Mouse (Mus musculus): ENCODE results near the gene Slc39a11. TPM values are rescaled to one million over a fixed set of nuclear protein-coding genes. Genes with fewer than 3 reads are reported as not detected.

Gene Slc39a11
- polyA plus RNA-seq, 1 experiment from 2014 or later: 17.8 TPM

- no peak for DNase-seq (ENCODE audit: low spot score, missing footprints)
- Histone ChIP-seq H3K27ac (ENCODE audit: low read depth, low read length) (no peak overlapping the region), H3K4me3 (ENCODE audit: low read depth, low read length) (no peak overlapping the region), H3K4me1 (ENCODE audit: control insufficient read depth, insufficient read depth, low read length) (peaks cover 4% of the 10 kb centered on the region), H3K9ac (ENCODE audit: low read length) (no peak overlapping the region), H3K36me3 (ENCODE audit: control insufficient read depth, insufficient read depth, low read length) (no peaks in the 10 kb centered on the region), H3K4me2 (no peak overlapping the region), H3K9me3 (ENCODE audit: control insufficient read depth, low read length) (no peaks in the 10 kb centered on the region), H3K27me3 (ENCODE audit: control insufficient read depth, insufficient read depth, low read length) (no peaks in the 10 kb centered on the region)
- ATAC-seq (ENCODE audit: low FRiP score): no peak
- WGBS: 78% methylated on average over 8 of the region's 8 CpGs
Measured at GRCm38 (mm10) chr11:113381550-113381949, 268.3 kb downstream of the Slc39a11 start.

GRCm38 (mm10) chr11:113378867-113379266 is 271.0 kb downstream of the Slc39a11 start:
- H3K9ac ChIP-seq (ENCODE audit: low read length): no peak overlapping the region
- no peaks in the 10 kb centered on the region for H3K36me3 ChIP-seq (ENCODE audit: control insufficient read depth, insufficient read depth, low read length)
- H3K4me3 ChIP-seq (ENCODE audit: low read depth, low read length): no peak overlapping the region
- DNase-seq (ENCODE audit: low spot score, missing footprints): no peak
- H3K4me2 ChIP-seq: no peak overlapping the region
- H3K27me3 ChIP-seq (ENCODE audit: control insufficient read depth, insufficient read depth, low read length): no peaks in the 10 kb centered on the region
- 90% methylated on average over 9 of the region's 9 CpGs for whole genome bisulfite sequencing
- no peak for ATAC-seq (ENCODE audit: low FRiP score)
- H3K9me3 ChIP-seq (ENCODE audit: control insufficient read depth, low read length): no peaks in the 10 kb centered on the region
- H3K4me1 ChIP-seq (ENCODE audit: control insufficient read depth, insufficient read depth, low read length): peaks cover 4% of the 10 kb centered on the region
- no peak overlapping the region for H3K27ac ChIP-seq (ENCODE audit: low read depth, low read length)

DNA sequence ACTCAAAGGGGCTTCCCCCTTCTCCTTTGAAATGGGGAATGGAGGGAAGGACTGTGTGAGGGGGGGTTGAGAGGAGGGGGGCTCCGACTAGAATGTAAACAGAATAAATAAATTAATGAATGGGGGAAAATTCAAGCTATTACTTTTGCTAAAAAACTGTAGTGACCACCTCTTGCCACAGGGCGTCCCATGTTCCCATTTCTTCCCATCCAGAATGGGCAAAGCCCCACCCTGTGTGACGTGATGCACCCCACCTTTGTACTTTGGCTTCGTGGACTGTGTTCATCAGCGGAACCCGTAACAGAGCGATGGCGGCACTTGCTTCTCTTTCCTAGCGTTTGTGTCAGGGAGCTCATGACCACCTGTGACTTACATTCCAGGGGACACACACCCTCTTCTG is 273.8 kb downstream of the Slc39a11 start:
- 83% methylated on average over 9 of the region's 9 CpGs for WGBS
- Histone ChIP-seq H3K4me1 (ENCODE audit: control insufficient read depth, insufficient read depth, low read length) (no peaks in the 10 kb centered on the region), H3K9ac (ENCODE audit: low read length) (no peak overlapping the region), H3K4me3 (ENCODE audit: low read depth, low read length) (no peak overlapping the region), H3K4me2 (no peak overlapping the region), H3K9me3 (ENCODE audit: control insufficient read depth, low read length) (no peaks in the 10 kb centered on the region), H3K27ac (ENCODE audit: low read depth, low read length) (no peak overlapping the region), H3K27me3 (ENCODE audit: control insufficient read depth, insufficient read depth, low read length) (no peaks in the 10 kb centered on the region), H3K36me3 (ENCODE audit: control insufficient read depth, insufficient read depth, low read length) (no peaks in the 10 kb centered on the region)
- DNase-seq (ENCODE audit: low spot score, missing footprints): no peak
- no peak for ATAC-seq (ENCODE audit: low FRiP score)

DNA sequence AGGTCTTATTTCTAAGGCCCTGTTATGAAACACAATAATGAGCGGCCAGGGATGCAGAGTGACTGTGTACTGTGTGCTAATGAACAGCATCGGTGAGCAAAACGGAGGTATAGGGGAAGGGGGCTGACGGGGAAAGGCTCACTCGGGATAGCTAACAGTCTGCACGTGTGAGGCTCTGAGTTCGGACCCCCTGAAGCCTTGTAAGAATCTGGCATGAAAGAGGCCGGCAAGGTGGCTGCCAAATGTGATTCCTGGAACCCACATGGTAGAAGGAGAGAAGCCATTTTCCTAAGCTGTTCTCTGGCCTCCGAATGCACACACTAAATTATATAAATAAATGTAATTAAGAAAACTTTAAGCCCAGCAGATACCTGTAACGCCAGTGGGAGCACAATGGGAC is 276.0 kb downstream of the Slc39a11 start:
- Histone ChIP-seq H3K4me1 (ENCODE audit: control insufficient read depth, insufficient read depth, low read length) (no peaks in the 10 kb centered on the region), H3K27ac (ENCODE audit: low read depth, low read length) (no peak overlapping the region), H3K4me3 (ENCODE audit: low read depth, low read length) (no peak overlapping the region), H3K27me3 (ENCODE audit: control insufficient read depth, insufficient read depth, low read length) (no peaks in the 10 kb centered on the region), H3K4me2 (no peak overlapping the region), H3K36me3 (ENCODE audit: control insufficient read depth, insufficient read depth, low read length) (no peaks in the 10 kb centered on the region), H3K9ac (ENCODE audit: low read length) (no peak overlapping the region), H3K9me3 (ENCODE audit: control insufficient read depth, low read length) (no peaks in the 10 kb centered on the region)
- 89% methylated on average over 10 of the region's 10 CpGs for WGBS
- no peak for DNase-seq (ENCODE audit: low spot score, missing footprints)
- ATAC-seq (ENCODE audit: low FRiP score): no peak

- Histone ChIP-seq H3K36me3 (ENCODE audit: control insufficient read depth, insufficient read depth, low read length) (no peaks in the 10 kb centered on the region), H3K4me2 (no peak overlapping the region), H3K4me1 (ENCODE audit: control insufficient read depth, insufficient read depth, low read length) (no peaks in the 10 kb centered on the region), H3K9ac (ENCODE audit: low read length) (no peak overlapping the region), H3K4me3 (ENCODE audit: low read depth, low read length) (no peak overlapping the region), H3K27me3 (ENCODE audit: control insufficient read depth, insufficient read depth, low read length) (no peaks in the 10 kb centered on the region), H3K27ac (ENCODE audit: low read depth, low read length) (no peak overlapping the region), H3K9me3 (ENCODE audit: control insufficient read depth, low read length) (no peaks in the 10 kb centered on the region)
- no peak for DNase-seq (ENCODE audit: low spot score, missing footprints)
- 95% methylated on average over 9 of the region's 9 CpGs for WGBS
- ATAC-seq (ENCODE audit: low FRiP score): no peak
Measured at GRCm38 (mm10) chr11:113373331-113373730, 276.5 kb downstream of the Slc39a11 start.

DNA sequence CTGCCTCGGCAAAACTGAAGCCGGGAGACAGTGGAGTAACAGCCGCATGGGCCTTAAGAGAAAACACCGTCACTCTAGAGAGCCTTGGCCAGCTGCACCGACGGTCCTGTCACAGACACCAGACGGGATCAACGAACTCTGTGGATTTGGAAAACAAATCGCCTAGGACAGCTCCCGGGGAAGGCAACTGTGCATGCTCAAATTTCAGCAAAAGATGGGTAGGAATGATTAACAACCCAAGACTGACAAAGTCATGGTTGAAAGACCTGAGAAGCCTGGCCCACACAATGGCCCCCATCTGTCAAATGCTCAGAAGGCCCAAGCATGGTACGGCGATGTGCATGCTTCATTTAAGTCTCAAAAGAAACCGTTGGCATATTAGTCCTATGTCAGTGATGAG is 281.8 kb downstream of the Slc39a11 start:
- no peak for ATAC-seq (ENCODE audit: low FRiP score)
- DNase-seq (ENCODE audit: low spot score, missing footprints): peak; percentile 84
- Histone ChIP-seq H3K9me3 (ENCODE audit: control insufficient read depth, low read length) (no peaks in the 10 kb centered on the region), H3K4me1 (ENCODE audit: control insufficient read depth, insufficient read depth, low read length) (peaks cover 9% of the 10 kb centered on the region), H3K27me3 (ENCODE audit: control insufficient read depth, insufficient read depth, low read length) (no peaks in the 10 kb centered on the region), H3K4me2 (no peak overlapping the region), H3K4me3 (ENCODE audit: low read depth, low read length) (no peak overlapping the region), H3K36me3 (ENCODE audit: control insufficient read depth, insufficient read depth, low read length) (no peaks in the 10 kb centered on the region), H3K27ac (ENCODE audit: low read depth, low read length) (peak overlapping the region; percentile 36; the same call in 1 of the 2 replicates), H3K9ac (ENCODE audit: low read length) (no peak overlapping the region)
- 41% methylated on average over 13 of the region's 13 CpGs for WGBS

GRCm38 (mm10) chr11:113366257-113367030 is 283.4 kb downstream of the Slc39a11 start:
- Histone ChIP-seq H3K9ac (ENCODE audit: low read length) (no peak overlapping the region), H3K4me2 (peak overlapping the region; percentile 12; the same call in 1 of the 2 replicates), H3K9me3 (ENCODE audit: control insufficient read depth, low read length) (no peaks in the 10 kb centered on the region), H3K4me3 (ENCODE audit: low read depth, low read length) (no peak overlapping the region), H3K27ac (ENCODE audit: low read depth, low read length) (peak overlapping the region; percentile 28; the same call in 1 of the 2 replicates), H3K27me3 (ENCODE audit: control insufficient read depth, insufficient read depth, low read length) (no peaks in the 10 kb centered on the region), H3K4me1 (ENCODE audit: control insufficient read depth, insufficient read depth, low read length) (peaks cover 9% of the 10 kb centered on the region), H3K36me3 (ENCODE audit: control insufficient read depth, insufficient read depth, low read length) (no peaks in the 10 kb centered on the region)
- DNase-seq (ENCODE audit: low spot score, missing footprints): peak; percentile 91
- ATAC-seq (ENCODE audit: low FRiP score): peak; percentile 81
- 25% methylated on average over 19 of the region's 19 CpGs for WGBS

DNA sequence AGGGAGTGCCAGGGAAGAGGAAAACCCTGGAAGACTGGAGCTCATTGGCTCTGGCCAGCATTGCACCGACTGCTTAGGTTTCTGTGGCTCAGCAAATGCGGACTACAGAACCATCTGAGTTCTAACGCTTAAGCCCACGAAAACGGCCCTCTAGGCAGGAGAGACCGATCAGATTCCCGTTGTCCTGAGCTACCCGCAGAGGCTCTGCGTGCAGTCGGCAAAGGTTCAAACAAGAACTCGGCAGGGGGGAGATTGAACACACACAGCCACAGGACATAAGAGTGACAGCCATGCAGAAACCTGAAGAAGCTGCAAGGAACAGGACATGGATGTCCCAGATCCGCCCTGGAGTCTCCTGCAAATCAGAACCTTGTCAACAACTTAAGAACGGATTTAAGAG is 286.1 kb downstream of the Slc39a11 start:
- no peak overlapping the region for H3K27ac ChIP-seq (ENCODE audit: low read depth, low read length)
- no peaks in the 10 kb centered on the region for H3K36me3 ChIP-seq (ENCODE audit: control insufficient read depth, insufficient read depth, low read length)
- H3K9ac ChIP-seq (ENCODE audit: low read length): no peak overlapping the region
- ATAC-seq (ENCODE audit: low FRiP score): no peak
- no peaks in the 10 kb centered on the region for H3K27me3 ChIP-seq (ENCODE audit: control insufficient read depth, insufficient read depth, low read length)
- no peak overlapping the region for H3K4me2 ChIP-seq
- H3K4me3 ChIP-seq (ENCODE audit: low read depth, low read length): no peak overlapping the region
- no peak for DNase-seq (ENCODE audit: low spot score, missing footprints)
- 19% methylated on average over 13 of the region's 13 CpGs for WGBS
- H3K4me1 ChIP-seq (ENCODE audit: control insufficient read depth, insufficient read depth, low read length): peaks cover 9% of the 10 kb centered on the region
- H3K9me3 ChIP-seq (ENCODE audit: control insufficient read depth, low read length): no peaks in the 10 kb centered on the region; the same call in 1 of the 2 replicates

- H3K27ac ChIP-seq (ENCODE audit: low read depth, low read length): no peak overlapping the region
- WGBS: 91% methylated on average over 7 of the region's 7 CpGs
Measured at GRCm38 (mm10) chr11:113362617-113363016, 287.3 kb downstream of the Slc39a11 start.

More at GRCm38 (mm10) chr11:113362617-113363016, 287.3 kb downstream of the Slc39a11 start:
- H3K27me3 ChIP-seq (ENCODE audit: control insufficient read depth, insufficient read depth, low read length): no peaks in the 10 kb centered on the region
- peaks cover 9% of the 10 kb centered on the region for H3K4me1 ChIP-seq (ENCODE audit: control insufficient read depth, insufficient read depth, low read length)
- no peak overlapping the region for H3K9ac ChIP-seq (ENCODE audit: low read length)
- H3K4me3 ChIP-seq (ENCODE audit: low read depth, low read length): no peak overlapping the region
- DNase-seq (ENCODE audit: low spot score, missing footprints) (no peak), ATAC-seq (ENCODE audit: low FRiP score) (no peak)
- no peaks in the 10 kb centered on the region; the same call in 1 of the 2 replicates for H3K9me3 ChIP-seq (ENCODE audit: control insufficient read depth, low read length)
- H3K36me3 ChIP-seq (ENCODE audit: control insufficient read depth, insufficient read depth, low read length): no peaks in the 10 kb centered on the region
- no peak overlapping the region for H3K4me2 ChIP-seq

All from midbrain, embryonic 11.5 days (tissue).